Mouse (Mus musculus): ENCODE measurements around the gene Zfp513.

Zfp513 gene

GRCm38 (mm10) chr5:31200327-31200768 lies 1.8 kb downstream of the Zfp513 start:
- DNase-seq (ENCODE audit: low spot score), result no peak

GRCm38 (mm10) chr5:31199893-31200292 lies 2.2 kb downstream of the Zfp513 start:
- DNase-seq (ENCODE audit: low spot score), result no peak

GRCm38 (mm10) chr5:31199321-31199892 lies 2.7 kb downstream of the Zfp513 start:
- DNase-seq (ENCODE audit: low spot score), result no peak

- no peak for DNase-seq (ENCODE audit: low spot score)
These were observed 3.3 kb downstream of the Zfp513 start for GRCm38 (mm10) chr5:31198616-31199320.

- DNase-seq (ENCODE audit: low spot score), result no peak
These were observed 3.9 kb downstream of the Zfp513 start for GRCm38 (mm10) chr5:31198170-31198569.

- DNase-seq (ENCODE audit: low spot score), result no peak
These were observed 5.0 kb downstream of the Zfp513 start for GRCm38 (mm10) chr5:31197072-31197471.

GRCm38 (mm10) chr5:31196207-31196606 lies 5.9 kb downstream of the Zfp513 start:
- no peak for DNase-seq (ENCODE audit: low spot score)

GRCm38 (mm10) chr5:31195671-31196070 lies 6.4 kb downstream of the Zfp513 start:
- no peak for DNase-seq (ENCODE audit: low spot score)

GRCm38 (mm10) chr5:31194486-31195485 lies 7.3 kb downstream of the Zfp513 start:
- DNase-seq (ENCODE audit: low spot score), result no peak

GRCm38 (mm10) chr5:31193631-31194281 lies 8.3 kb downstream of the Zfp513 start:
- no peak for DNase-seq (ENCODE audit: low spot score)

- DNase-seq (ENCODE audit: low spot score), result peak; percentile 98
These were observed 9.0 kb downstream of the Zfp513 start, which contains the start of the genes Snx17 and Eif2b4 for GRCm38 (mm10) chr5:31192939-31193630. Gene Snx17, plus strand, starts transcription at chr5:31193227. Gene Eif2b4, minus strand, starts transcription at chr5:31193430.

- DNase-seq (ENCODE audit: low spot score), result no peak
These were observed 9.8 kb downstream of the Zfp513 start for GRCm38 (mm10) chr5:31192045-31192938.

- DNase-seq (ENCODE audit: low spot score), result no peak
These were observed 11.9 kb downstream of the Zfp513 start for GRCm38 (mm10) chr5:31190201-31190600.

- no peak for DNase-seq (ENCODE audit: low spot score)
These were observed 13.8 kb downstream of the Zfp513 start for GRCm38 (mm10) chr5:31188223-31188840.

- DNase-seq (ENCODE audit: low spot score), result peak; percentile 66
These were observed 18.4 kb downstream of the Zfp513 start for GRCm38 (mm10) chr5:31183678-31184077.

- DNase-seq (ENCODE audit: low spot score), result no peak
These were observed 20.8 kb downstream of the Zfp513 start for GRCm38 (mm10) chr5:31181183-31181770.

- DNase-seq (ENCODE audit: low spot score), result peak; percentile 93
These were observed 22.1 kb downstream of the Zfp513 start, which contains the start of the genes Gm29609 and Gtf3c2 for GRCm38 (mm10) chr5:31179766-31180630. Gene Gm29609, minus strand, starts transcription at chr5:31179911. Gene Gtf3c2, minus strand, starts transcription at chr5:31180144.

- peak; percentile 57 for DNase-seq (ENCODE audit: low spot score)
These were observed 22.8 kb downstream of the Zfp513 start for GRCm38 (mm10) chr5:31179301-31179765.
